Mouse (Mus musculus) skeletal muscle tissue, adult 2 months (tissue): ENCODE measurements at regions not wholly inside any gene's neighbourhood (a gene's known extent, or its start where the extent isn't known, plus 50 kb on each side); places are given as distances from the start of the nearest gene placed in this dataset.

Source experiments
- DNase-seq: peaks from one replicate; pipeline ENCODE4 v3.0.0-alpha.2; 2012; ENCODE audit warnings: low read depth, low spot score

DNA sequence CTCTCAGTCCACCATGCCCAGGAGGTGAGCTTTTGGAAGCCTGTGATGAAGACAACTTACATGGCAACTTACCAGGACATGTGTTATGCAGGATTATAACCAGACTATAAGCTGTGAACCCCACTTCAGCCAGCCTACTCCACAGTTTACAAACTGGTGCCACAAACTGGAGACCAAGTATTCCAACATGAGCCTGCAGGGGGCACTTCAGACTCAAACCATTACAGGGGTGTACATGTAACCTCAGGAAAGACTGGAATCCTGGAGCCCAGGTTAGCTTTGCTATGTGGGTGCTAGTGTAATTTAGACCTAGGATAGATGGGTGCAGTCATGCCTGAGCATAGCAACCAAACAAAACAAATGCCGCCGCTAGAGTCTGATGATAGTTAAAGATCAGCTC lies 124.0 kb upstream of the Lyplal1 start:
- DNase-seq: no peak

DNA sequence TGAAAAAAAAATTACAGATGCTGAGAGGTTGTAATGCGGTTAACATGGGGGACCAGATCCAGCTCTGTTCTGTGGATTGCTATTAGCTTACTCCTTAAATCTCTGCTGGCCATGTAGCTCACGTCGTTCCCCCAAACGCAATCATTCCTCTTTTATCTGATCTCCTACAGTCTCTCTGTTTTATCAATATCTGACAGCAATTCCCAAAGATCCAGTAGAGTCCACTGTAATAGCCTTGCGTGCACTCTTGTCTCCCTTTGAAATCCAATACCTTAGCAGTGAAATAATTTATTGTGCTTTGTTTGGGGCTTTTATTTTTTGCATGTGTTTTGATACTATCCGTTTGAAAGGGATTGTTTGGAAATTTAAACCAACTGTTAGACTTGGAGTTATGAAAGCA lies 120.4 kb upstream of the Lyplal1 start:
- no peak for DNase-seq

DNA sequence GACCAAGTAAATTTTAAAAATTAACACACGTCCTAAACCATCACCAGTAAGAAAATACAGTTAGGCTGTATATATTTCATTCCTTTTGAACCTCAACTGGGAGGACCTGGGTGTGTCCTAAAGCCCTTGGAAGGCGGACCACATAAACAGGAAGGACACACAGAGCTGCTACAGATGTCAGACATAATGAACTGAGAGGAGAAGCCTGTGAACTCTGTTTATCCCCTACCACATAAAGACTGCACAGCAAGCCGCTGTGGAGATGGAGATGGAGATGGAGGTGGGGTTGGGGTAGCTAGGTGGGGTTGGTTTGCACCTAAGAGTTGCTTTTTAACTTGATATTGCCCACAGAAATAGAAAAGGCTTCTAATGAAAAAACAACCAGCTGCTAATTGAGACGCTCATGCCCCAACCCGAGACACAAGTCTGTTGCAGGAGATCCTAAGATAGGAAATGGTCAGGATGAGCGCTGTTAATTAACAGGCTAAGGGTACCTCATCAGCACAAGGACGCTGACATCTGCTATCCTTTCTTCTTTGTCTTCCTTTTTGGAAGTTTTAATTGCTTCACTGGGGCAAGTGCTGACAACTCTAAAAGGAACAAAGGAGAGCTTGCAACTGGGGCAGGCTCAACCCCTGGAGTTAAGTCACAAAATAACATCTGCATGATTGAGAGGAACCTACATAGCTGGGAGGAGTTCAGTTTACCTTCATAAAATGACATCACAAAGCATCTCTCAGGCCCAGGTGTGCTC lies 119.3 kb upstream of the Lyplal1 start:
- DNase-seq: no peak

DNA sequence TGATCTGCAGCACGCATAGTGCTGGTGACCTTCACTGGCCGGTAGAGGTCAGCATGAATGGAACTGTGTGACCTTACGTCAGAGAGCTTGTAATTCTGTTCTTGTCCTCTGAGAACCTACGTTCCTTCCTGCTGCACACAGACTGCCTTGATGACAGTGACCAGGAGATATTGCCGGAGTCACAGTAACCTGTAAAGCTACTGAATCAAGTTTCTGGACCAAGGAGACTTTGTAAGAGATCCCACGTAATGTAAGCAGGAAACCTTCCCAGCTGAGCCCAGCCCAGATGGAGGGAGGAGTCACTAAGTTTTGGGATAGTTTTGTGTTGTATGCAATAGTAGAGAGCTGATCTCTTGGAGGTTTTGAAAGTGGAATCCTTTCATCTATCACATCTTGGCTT lies 117.4 kb upstream of the Lyplal1 start:
- no peak for DNase-seq

DNA sequence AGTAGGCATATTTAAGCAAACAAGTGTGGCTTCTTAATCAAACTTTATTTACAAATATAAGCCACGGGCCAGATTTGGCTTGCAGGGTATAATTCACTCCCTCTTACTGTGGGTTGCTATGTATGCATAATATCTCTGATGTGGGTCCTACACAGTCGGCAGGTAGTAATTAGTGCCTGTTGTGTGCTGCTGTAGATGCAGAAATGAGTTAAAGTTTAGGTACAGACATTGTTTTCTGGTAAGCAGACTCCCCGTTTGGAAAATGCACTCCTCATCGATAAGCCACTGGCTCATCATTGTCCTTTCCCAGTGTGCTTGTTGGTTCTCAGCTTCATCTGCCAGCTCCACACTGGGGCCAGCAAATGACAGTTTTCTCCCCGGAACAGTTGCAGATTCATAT lies 113.4 kb upstream of the Lyplal1 start:
- no peak for DNase-seq

DNA sequence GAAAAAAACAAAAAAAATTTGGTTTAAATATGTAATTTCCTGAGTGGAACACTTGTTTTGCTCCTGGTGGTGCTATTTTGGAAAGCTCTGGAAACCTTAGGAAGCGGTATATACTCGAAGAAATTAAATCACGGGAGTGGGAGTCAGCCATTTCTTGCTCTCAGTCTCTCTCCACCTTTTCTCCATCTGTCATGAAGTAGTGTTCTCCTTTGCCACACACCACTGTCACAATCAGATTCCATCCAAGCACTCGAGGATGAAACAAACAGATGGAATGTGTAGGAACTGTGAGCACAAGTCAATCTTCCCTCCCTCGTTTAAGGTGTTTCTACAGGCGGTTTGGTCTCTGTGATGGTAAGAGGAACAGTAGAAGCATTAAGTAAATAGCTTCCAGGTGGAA lies 112.7 kb upstream of the Lyplal1 start:
- DNase-seq: no peak

DNA sequence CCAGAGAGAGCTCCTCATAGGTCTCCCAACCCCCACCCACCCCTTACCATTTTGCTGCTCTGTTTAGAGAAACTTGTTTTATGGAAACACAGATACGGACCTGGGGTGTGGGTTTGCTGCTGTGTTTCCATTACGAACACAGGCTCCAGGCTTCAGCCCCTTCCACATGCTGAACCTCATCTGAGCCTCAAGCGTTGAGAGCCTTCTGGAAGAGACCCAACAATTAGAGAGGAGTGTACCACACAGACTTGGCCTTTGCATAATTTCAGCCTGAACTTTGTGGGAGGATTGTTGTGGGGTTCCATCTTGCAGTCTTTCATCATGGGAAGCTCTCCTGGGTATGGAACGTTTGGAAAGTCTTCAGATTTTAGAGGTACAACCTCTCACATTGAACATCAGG lies 111.3 kb upstream of the Lyplal1 start:
- no peak for DNase-seq

DNA sequence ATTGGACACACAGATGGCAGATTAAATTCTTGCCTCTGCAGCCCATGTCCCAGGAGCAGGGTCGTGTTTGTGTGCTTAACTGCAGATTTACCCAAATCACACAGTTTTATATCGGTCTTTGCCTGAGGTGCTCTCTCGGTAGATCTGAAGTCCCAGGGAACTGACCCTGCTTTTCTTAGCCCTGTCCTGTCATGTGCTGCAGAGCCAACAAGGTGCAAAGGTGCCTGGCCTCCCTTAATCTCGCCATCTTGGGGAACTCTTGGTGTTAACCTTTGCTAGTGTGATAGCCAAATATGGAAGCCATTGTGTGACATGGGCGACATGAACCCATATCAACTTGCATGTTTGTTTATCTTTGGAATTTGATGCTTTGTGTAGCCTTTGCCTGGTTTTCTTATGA lies 107.1 kb upstream of the Lyplal1 start:
- no peak for DNase-seq

DNA sequence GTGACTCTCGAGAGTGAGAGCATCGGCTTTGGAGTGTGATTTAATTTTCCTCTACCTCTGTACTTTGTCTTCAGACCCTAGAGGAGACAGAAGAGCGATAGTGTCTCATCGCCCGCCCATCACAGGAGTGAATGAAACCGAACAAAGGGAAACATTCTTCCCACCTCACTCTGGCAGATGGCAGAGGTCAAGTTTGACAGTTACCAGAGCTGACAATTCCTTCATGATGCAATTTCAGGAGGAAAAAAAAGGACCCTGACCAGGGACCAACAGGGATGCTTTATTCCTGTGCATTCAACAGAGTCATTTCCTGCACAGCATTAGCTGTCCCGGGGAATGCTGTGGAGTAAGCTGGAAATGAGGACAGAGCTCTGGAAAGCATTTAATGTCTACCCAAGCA lies 106.3 kb upstream of the Lyplal1 start:
- no peak for DNase-seq

DNA sequence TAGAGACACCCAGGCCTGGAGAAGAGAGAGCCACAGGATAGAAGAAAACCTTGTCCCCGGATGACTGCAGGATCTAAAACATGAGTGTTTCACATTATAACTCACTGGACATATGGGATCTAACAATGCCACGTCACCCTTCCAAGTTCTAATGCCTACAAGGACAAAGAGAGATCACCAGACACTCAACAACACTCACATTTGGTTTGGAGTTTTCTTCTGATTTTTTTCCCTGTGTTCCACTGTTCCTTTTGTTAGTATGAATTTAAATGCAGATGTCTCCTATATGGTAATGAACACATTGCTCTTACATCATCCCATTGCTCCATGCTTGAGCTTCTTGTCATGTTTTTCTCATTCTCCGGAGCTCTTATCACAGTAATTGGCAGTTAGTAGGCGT lies 101.9 kb upstream of the Lyplal1 start:
- DNase-seq: no peak

DNA sequence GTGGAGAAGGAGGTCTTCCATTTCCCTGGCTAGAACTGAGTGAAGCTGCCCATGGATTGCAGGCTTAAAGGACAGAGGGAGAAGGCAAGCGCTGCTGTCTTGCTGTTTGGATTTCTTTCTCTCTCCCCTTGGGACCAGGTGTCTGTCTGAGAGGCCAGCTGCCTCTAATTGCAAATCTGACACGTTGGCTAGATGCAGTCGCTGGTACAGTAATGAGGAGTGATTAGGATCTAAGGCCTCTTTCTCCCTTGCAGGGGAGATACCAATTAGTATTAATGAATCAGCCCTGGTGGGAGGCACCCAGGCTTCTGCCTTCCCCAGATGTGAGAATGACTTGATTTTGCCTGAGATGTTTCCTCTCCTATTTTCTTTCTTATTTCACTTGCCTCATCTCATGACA lies 100.1 kb upstream of the Lyplal1 start:
- no peak for DNase-seq

DNA sequence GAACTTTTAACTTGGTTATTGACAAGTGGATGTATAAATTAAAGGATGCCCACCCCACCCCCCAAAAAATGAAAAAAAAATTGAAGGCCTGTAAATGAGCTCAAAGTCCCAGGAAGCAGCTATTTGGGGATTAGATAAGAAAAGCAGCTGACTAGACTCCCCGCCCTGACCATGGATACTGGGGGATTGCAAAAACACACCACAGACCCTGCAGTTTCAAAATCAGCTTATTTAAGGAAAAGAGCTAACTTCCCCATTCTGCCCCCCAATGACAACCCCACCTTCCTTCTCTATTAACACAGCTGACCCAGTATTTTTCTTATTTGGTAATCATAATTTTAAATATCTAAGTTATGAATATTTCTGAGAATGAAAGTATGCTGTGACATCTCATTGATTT lies 87.0 kb upstream of the Lyplal1 start:
- DNase-seq: no peak

DNA sequence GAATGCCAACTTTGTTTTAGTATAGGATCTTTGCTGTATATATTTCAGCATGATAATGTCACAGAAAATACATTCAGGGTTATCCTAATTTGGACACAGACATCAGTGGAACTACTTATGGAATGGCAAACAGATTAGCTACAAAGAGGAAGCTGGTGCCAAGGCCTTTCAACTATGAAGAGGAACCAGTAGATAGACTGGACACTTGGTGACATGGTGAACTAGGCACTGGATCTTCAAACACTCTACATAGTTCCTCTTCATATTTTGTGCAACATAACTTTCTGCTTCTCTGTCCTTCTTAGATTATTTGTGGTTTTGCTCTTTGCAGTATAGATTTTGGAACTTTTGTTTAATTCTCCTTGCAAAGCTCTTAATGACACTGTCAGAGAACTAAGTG lies 85.4 kb upstream of the Lyplal1 start:
- no peak for DNase-seq

DNA sequence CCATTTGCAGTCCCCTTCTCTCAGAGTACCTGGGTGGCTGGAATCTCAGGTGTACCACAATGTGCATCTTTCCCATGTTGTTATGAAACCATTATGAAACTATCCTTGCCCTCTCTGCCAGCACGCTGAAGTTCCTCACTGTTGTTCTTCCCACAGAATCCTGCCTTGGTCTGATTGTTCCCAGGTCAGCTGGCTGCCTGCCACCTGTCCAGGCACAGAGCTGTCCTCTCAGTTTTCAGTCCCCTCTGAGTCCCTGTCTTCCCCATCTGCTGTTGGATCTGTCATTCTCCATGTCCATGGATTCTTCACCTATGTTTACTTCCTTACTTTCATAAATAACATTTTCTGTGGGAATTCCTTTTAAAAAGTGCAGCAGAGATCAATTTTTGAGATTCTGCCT lies 81.3 kb upstream of the Lyplal1 start:
- no peak for DNase-seq

DNA sequence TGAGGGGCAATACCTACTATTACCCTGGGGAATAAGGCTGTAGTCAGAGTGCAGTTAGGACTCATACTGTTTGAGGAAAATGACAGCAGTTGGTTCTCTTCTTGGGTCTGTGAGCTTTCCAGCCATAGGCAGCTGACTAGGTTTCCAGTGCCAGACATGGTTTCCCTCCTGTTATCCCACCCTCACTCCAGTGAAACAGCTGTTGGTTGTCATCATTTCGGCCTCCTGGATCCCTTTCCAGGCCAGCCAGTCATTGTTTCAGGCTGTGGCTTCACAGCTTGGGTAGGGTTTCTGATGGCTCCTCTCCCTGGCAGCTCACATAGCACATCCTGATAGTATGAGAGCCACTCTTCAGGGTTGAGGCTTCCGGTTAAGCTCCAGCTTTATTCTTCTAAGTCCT lies 79.9 kb upstream of the Lyplal1 start:
- DNase-seq: peak; percentile 7

DNA sequence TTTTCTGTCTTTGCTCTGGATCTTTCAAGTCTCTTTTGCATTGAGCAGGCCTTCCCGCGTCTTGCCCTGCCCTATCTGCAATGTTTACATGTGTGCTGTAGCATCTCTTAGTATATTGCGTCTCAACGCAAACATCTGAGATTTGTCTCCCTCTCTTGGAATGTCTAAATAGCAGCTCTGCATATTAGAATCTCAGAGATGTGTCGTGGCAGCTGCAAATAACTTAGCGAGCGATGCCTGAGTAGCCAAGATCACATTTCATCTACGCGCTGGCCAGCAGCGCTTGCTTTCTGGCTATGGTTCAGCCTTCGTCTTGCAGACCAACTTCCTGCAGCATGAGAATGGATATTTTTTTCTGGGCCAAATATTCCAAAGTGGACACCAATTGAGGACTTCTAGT lies 72.3 kb upstream of the Lyplal1 start:
- peak; percentile 74 for DNase-seq

DNA sequence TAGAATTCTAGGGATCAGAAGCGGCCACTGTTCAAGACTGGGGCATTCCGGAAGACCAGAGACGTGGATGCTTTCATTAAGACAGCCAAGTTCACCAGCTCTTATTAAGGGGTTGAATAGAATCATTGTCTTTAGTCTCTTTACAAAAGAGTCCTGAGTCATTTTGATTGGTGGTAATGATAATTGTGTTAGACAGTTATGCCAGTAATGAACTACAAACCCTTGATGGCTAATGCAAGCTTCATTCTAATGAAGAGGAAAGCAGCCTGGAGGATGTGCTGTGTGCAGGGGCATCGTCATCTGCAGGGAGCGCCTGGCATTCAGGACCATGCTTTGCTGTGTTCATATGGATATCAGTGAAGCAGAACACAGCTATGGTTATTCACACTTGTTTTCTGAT lies 70.3 kb upstream of the Lyplal1 start:
- no peak for DNase-seq

DNA sequence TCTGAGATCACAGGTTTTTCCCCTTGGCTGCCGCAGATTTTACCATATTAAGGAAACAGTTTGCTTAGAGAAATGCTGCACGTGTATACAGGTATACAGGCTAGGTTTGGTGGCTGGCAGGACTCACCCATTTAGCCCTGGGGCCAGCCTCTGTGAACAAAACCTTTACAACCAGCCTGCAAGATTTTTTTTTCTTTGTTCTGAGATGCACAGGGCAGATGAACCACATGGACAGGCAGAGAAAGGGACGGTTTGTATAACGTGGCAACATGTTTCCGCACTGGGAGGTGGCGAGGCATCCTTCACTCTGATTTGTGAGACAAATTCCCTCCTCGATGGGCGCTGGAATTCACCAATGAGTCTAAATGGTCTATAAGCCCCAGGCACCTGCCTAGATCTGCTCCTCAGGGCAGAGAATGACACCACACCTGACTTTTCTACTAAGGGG lies 66.1 kb upstream of the Lyplal1 start:
- no peak for DNase-seq

DNA sequence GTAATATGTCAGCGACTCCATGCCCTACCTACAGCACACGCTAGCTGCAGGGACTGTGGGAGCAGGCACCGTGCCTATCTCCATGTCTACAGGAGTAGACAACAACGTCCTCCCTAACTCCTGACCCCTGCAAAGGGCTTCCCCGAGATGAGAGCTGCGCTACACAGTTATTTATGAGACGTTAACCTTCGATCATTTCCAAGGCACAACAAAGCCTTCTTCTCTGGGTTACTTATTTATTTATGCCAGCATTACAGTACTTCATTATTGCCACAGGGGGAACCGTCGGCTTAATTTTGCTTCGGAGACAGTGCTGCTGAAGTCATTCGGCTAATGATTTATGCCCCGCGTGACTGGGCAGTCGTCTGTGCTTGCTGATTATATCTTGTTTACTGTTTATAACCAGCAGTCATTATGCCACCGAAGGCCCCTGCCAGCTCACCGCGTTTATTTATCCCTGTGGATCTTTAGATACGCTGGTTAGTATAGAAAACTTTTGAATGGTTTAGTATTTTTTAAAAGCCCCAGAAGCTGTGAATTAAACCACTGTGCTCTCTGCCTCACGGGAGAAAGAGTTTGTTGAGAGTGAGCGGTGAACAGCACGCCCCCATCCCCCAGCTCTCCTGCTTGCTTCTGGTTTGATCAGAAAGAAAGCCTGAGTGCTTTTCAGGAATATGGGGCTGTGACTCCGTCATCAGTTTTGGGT lies 65.5 kb upstream of the Lyplal1 start:
- peak; percentile 74 for DNase-seq

DNA sequence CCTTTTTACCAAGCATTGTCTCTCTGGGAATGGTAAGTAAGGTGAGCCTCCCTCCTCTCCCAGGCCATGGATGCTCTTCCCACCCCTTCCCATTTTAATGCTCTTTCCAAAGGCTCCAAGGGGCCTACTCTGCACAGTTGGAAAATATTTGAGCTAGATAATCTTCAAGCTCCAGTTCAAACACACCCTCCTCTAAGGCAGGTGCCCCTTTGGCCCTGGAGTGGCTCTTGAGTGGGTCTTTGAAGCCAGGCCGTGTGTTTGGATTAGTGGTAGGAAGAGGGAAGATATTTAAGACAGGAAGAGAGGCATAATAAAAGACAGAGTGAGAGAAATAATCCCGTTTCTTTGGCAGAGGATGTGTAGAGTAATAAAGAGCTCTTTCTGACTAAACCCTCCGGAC lies 59.9 kb upstream of the Lyplal1 start:
- no peak for DNase-seq

DNA sequence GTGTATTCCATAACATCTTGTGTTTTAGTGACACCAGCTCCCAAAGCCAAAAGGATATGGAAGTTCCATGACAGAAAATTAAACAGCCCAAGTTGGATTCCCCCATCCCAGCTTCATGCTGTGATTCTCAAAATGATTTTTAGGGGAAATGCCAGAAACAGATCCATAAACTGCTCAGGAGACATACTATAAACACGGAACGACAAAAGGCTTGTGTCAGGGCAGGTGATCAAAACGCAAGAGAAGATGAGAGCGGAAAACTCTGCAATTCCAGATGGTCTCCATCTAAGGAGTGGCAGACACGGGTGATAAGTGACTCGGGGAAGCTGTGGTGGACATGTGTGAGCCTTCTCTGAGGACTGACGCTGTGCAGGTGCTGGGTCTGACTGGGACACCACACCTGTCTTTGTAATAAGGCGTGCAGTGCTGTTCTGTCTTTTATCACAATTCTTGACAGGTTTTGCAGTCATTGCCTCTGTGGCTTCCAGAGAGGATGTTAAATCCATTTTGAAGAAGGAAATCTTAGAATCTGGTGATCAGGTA lies 56.4 kb upstream of the Lyplal1 start:
- no peak for DNase-seq

DNA sequence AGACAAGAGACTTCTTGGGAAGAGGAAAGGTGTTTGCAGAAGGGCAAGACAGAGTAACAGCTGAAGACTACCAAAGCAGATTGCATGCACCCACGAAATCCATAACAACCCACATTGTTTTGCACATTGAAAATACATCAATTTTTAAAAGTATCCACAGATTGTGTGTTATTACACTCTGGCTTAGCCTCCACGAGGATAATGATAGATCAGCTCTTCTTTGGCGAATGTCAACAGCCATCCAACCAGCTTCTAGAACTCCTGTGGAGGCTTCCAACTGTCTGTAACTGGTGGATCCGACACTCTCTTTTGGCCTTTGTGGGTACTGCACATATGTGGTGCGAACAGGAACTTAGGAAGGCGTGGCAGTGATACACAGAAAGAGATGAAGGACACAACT lies 54.6 kb upstream of the Lyplal1 start:
- DNase-seq: no peak
